Mouse (Mus musculus): ENCODE measurements around the gene Pctp. TPM values are rescaled to one million over a fixed set of nuclear protein-coding genes. Genes with fewer than 3 reads are reported as not detected.
A peak's percentile ranks its signal among the peaks of the same experiment; 100 is the strongest.

Pctp gene
- polyA plus RNA-seq, 1 experiment: 2.2 TPM

DNA sequence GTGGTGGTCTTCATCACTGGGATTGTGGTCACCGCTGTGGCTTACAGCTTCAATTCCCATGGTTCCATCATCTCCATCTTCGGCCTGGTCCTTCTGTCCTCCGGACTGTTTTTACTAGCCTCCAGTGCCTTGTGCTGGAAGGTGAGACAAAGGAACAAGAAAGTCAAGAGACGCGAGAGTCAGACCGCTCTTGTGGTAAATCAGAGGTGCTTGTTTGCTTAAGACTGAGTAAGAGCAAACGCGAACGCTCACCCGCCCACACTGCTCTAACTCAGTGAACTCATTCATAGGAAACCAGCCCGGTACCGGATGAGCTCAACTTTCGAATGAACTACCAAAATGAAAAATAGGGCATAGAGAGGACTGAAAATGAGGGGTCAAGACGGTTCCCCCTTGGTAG is 32.8 kb upstream of the Pctp start:
- H3K36me3 ChIP-seq (ENCODE audit: control insufficient read depth, insufficient read depth, low read length): no peaks in the 10 kb centered on the region
- H3K4me3 ChIP-seq (ENCODE audit: extremely low read depth, insufficient read depth, insufficient read length): no peak overlapping the region
- no peak overlapping the region for H3K27ac ChIP-seq (ENCODE audit: insufficient read depth, low read length)
- no peaks in the 10 kb centered on the region for H3K27me3 ChIP-seq (ENCODE audit: control insufficient read depth, insufficient read depth, low read length)
- DNase-seq (ENCODE audit: low read depth in 1 of 2, low spot score in 2 of 2): no peak
- TF ChIP-seq CTCF (IDR thresholded peaks at IDR 0.05; ENCODE audit: extremely low read depth, insufficient read depth, insufficient read length, insufficient replicate concordance): no peak
- TF ChIP-seq POLR2A (IDR thresholded peaks at IDR 0.05; ENCODE audit: low read depth, low read length): no peak
- WGBS: 91% methylated on average over 14 of the region's 14 CpGs
- H3K4me1 ChIP-seq (ENCODE audit: control insufficient read depth, insufficient read depth, insufficient read length): no peaks in the 10 kb centered on the region

DNA sequence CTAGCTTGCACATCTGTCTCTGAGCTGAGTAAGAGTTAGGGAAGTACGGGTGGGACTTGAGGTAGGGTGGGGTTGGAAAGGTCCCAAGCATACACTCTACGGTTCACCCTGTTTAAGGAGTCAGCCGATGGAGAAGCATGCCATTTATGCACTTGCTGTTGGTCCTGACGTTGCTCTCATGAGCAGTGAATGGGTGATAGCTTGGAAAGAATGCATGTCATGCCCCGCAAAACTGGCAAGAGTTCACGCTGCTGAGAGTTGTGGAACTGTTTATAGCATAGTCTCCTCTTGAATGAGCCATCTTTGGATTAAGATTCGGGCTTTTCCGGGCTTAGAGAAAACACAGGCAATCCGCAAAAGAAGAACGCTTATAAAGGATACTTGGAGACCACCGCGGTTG is 32.0 kb upstream of the Pctp start:
- H3K4me1 ChIP-seq (ENCODE audit: control insufficient read depth, insufficient read depth, insufficient read length): peaks cover 4% of the 10 kb centered on the region; the same call in 1 of the 2 replicates
- H3K36me3 ChIP-seq (ENCODE audit: control insufficient read depth, insufficient read depth, low read length): no peaks in the 10 kb centered on the region
- no peak overlapping the region for H3K27ac ChIP-seq (ENCODE audit: insufficient read depth, low read length)
- 84% methylated on average over 12 of the region's 12 CpGs for WGBS
- no peak for DNase-seq (ENCODE audit: low read depth in 1 of 2, low spot score in 2 of 2)
- TF ChIP-seq POLR2A (IDR thresholded peaks at IDR 0.05; ENCODE audit: low read depth, low read length) (no peak), CTCF (IDR thresholded peaks at IDR 0.05; ENCODE audit: extremely low read depth, insufficient read depth, insufficient read length, insufficient replicate concordance) (no peak)
- no peaks in the 10 kb centered on the region for H3K27me3 ChIP-seq (ENCODE audit: control insufficient read depth, insufficient read depth, low read length)
- H3K4me3 ChIP-seq (ENCODE audit: extremely low read depth, insufficient read depth, insufficient read length): no peak overlapping the region

DNA sequence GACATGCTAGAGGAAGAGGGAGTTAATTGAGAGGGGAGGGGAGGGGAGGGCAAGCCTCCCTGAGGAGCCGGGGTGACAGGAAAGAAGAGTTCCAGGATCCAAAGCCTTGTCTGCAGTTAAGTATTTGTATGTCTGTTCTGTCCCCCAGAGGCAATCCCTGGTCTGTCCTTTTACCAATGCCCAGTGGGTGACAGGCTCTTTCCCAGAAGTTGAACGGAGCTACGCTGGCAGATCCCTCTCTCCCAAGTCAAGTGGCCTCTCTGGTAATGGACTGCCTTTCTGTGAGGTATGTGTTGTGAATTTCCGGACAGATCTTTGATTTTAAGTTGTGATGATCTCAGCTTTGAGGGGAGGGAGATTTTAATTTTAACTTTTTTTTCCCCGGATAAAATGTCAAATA is 30.7 kb upstream of the Pctp start:
- TF ChIP-seq CTCF (IDR thresholded peaks at IDR 0.05; ENCODE audit: extremely low read depth, insufficient read depth, insufficient read length, insufficient replicate concordance) (no peak), POLR2A (IDR thresholded peaks at IDR 0.05; ENCODE audit: low read depth, low read length) (no peak)
- Histone ChIP-seq H3K4me1 (ENCODE audit: control insufficient read depth, insufficient read depth, insufficient read length) (peaks cover 5% of the 10 kb centered on the region; the same call in 1 of the 2 replicates), H3K4me3 (ENCODE audit: extremely low read depth, insufficient read depth, insufficient read length) (no peak overlapping the region), H3K36me3 (ENCODE audit: control insufficient read depth, insufficient read depth, low read length) (no peaks in the 10 kb centered on the region), H3K27me3 (ENCODE audit: control insufficient read depth, insufficient read depth, low read length) (no peaks in the 10 kb centered on the region), H3K27ac (ENCODE audit: insufficient read depth, low read length) (no peak overlapping the region)
- 66% methylated on average over 5 of the region's 5 CpGs for WGBS
- no peak for DNase-seq (ENCODE audit: low read depth in 1 of 2, low spot score in 2 of 2)

- no peak for TF ChIP-seq CTCF (IDR thresholded peaks at IDR 0.05; ENCODE audit: extremely low read depth, insufficient read depth, insufficient read length, insufficient replicate concordance)
- no peak for TF ChIP-seq POLR2A (IDR thresholded peaks at IDR 0.05; ENCODE audit: low read depth, low read length)
- Histone ChIP-seq H3K27me3 (ENCODE audit: control insufficient read depth, insufficient read depth, low read length) (no peaks in the 10 kb centered on the region), H3K4me1 (ENCODE audit: control insufficient read depth, insufficient read depth, insufficient read length) (peaks cover 5% of the 10 kb centered on the region; the same call in 1 of the 2 replicates), H3K36me3 (ENCODE audit: control insufficient read depth, insufficient read depth, low read length) (no peaks in the 10 kb centered on the region), H3K4me3 (ENCODE audit: extremely low read depth, insufficient read depth, insufficient read length) (no peak overlapping the region), H3K27ac (ENCODE audit: insufficient read depth, low read length) (no peak overlapping the region)
- no peak for DNase-seq (ENCODE audit: low read depth in 1 of 2, low spot score in 2 of 2)
- 52% methylated on average over 8 of the region's 8 CpGs for WGBS
Observed at GRCm38 (mm10) chr11:90032807-90033206, 30.1 kb upstream of the Pctp start.

- TF ChIP-seq POLR2A (IDR thresholded peaks at IDR 0.05; ENCODE audit: low read depth, low read length): no peak
- no peak for TF ChIP-seq CTCF (IDR thresholded peaks at IDR 0.05; ENCODE audit: extremely low read depth, insufficient read depth, insufficient read length, insufficient replicate concordance)
- H3K4me1 ChIP-seq (ENCODE audit: control insufficient read depth, insufficient read depth, insufficient read length): peaks cover 5% of the 10 kb centered on the region; the same call in 1 of the 2 replicates
- H3K36me3 ChIP-seq (ENCODE audit: control insufficient read depth, insufficient read depth, low read length): no peaks in the 10 kb centered on the region
- H3K27ac ChIP-seq (ENCODE audit: insufficient read depth, low read length): no peak overlapping the region
- no peaks in the 10 kb centered on the region for H3K27me3 ChIP-seq (ENCODE audit: control insufficient read depth, insufficient read depth, low read length)
- H3K4me3 ChIP-seq (ENCODE audit: extremely low read depth, insufficient read depth, insufficient read length): no peak overlapping the region
- no peak for DNase-seq (ENCODE audit: low read depth in 1 of 2, low spot score in 2 of 2)
- 63% methylated on average over 7 of the region's 7 CpGs for WGBS
Observed at GRCm38 (mm10) chr11:90031076-90031475, 28.4 kb upstream of the Pctp start.

DNA sequence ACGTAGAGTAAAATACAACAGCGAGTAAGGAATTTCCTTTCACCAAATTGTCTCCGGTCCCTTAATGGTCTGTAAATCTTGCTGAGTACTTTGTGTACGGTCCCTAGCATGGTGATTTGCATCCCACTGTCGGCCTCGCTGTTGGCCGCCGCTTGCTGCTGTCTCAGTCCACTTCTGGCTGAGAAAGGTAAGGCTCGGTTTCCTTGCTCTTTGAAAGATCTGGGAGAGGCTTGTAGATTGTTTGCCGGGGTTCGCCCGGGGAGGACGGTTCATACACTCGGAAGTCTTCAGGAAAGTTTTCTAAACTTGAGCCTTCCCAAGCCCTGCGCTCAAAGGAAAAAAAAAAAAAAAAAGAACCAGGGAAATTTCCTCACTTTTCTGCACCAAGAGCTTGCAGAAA is 27.9 kb upstream of the Pctp start:
- no peak for TF ChIP-seq CTCF (IDR thresholded peaks at IDR 0.05; ENCODE audit: extremely low read depth, insufficient read depth, insufficient read length, insufficient replicate concordance)
- TF ChIP-seq POLR2A (IDR thresholded peaks at IDR 0.05; ENCODE audit: low read depth, low read length): no peak
- H3K36me3 ChIP-seq (ENCODE audit: control insufficient read depth, insufficient read depth, low read length): no peaks in the 10 kb centered on the region
- peak overlapping the region; percentile 43; the same call in 1 of the 2 replicates for H3K4me3 ChIP-seq (ENCODE audit: extremely low read depth, insufficient read depth, insufficient read length)
- H3K27ac ChIP-seq (ENCODE audit: insufficient read depth, low read length): no peak overlapping the region
- 2% methylated on average over 15 of the region's 15 CpGs for WGBS
- no peaks in the 10 kb centered on the region for H3K27me3 ChIP-seq (ENCODE audit: control insufficient read depth, insufficient read depth, low read length)
- DNase-seq (ENCODE audit: low read depth in 1 of 2, low spot score in 2 of 2): peak; percentile 4 to 8
- H3K4me1 ChIP-seq (ENCODE audit: control insufficient read depth, insufficient read depth, insufficient read length): peaks cover 5% of the 10 kb centered on the region; the same call in 1 of the 2 replicates

- WGBS: 26% methylated on average over 13 of the region's 13 CpGs
- no peak for DNase-seq (ENCODE audit: low read depth in 1 of 2, low spot score in 2 of 2)
- peaks cover 5% of the 10 kb centered on the region; the same call in 1 of the 2 replicates for H3K4me1 ChIP-seq (ENCODE audit: control insufficient read depth, insufficient read depth, insufficient read length)
- no peaks in the 10 kb centered on the region for H3K36me3 ChIP-seq (ENCODE audit: control insufficient read depth, insufficient read depth, low read length)
- H3K4me3 ChIP-seq (ENCODE audit: extremely low read depth, insufficient read depth, insufficient read length): peak within 1 kb of the TSS; percentile 55
- TF ChIP-seq POLR2A (IDR thresholded peaks at IDR 0.05; ENCODE audit: low read depth, low read length) (no peak), CTCF (IDR thresholded peaks at IDR 0.05; ENCODE audit: extremely low read depth, insufficient read depth, insufficient read length, insufficient replicate concordance) (no peak)
- H3K27ac ChIP-seq (ENCODE audit: insufficient read depth, low read length): no peak within 1 kb of the TSS
- no peaks in the 10 kb centered on the region for H3K27me3 ChIP-seq (ENCODE audit: control insufficient read depth, insufficient read depth, low read length)
Observed at GRCm38 (mm10) chr11:90029841-90030398, 27.2 kb upstream of the Pctp start, which contains the start of gene Tmem100. Tmem100 (plus strand) TSS chr11:90030348.
